Mouse (Mus musculus) pancreas, adult 10 weeks (tissue): ENCODE results near the gene Capn10. TPM values are rescaled to one million over a fixed set of nuclear protein-coding genes. Genes with fewer than 3 reads are reported as not detected.

Experiments
- polyA plus RNA-seq: library from polyadenylated mRNA; stranded (reverse); fragments of 350-450 nt; fragmentation: Illumina TruSeq; extraction: RNeasy Lipid Tissue Mini Kit (QIAGEN cat#74804); gene quantifications from one replicate; pipeline ENCODE4 v1.2.3, GENCODE M21; 2015; ENCODE audit warnings: low read depth, low replicate concordance; ENCODE audit not compliant: insufficient read depth

Capn10 gene
- polyA plus RNA-seq, result 6.3 TPM

DNA sequence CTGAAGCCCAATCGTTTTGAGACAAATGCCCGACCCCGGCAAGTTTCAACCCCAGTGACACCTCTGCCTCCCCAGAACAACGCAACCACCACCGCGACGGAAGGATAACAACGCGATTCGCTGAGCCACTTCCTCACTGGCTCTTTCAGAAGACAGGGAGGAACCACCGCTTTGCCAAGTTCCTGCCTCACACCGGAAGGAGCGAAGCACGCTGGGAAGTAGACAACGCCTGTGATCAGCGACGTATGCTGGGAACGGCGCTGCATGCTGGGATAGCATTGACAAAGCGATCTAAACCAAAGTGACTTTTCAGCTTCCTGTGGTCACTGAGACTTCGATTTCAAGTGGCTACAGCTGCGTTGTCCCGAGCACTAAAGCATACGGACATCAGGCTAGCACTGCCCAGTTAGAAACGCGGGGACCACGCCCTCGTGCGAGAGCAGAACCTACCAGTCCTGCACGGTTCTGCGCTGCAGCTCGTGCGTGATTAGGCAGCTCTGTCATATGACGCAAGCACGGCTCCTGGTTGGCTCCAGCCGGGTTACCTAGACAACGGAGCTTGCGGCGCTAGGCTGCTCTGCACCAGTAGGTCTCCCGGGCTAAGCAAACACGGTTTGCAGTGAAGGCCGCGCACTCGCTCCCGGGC is at the start of gene Capn10:
Gene Capn10, plus strand, starts transcription at position 195 of the 646 bp plus-strand sequence.

GRCm38 (mm10) chr1:92902786-92903185 is 31.4 kb upstream of the Capn10 start, which contains the start of gene Ankmy1:
Ankmy1 (minus strand) TSS chr1:92902906.

DNA sequence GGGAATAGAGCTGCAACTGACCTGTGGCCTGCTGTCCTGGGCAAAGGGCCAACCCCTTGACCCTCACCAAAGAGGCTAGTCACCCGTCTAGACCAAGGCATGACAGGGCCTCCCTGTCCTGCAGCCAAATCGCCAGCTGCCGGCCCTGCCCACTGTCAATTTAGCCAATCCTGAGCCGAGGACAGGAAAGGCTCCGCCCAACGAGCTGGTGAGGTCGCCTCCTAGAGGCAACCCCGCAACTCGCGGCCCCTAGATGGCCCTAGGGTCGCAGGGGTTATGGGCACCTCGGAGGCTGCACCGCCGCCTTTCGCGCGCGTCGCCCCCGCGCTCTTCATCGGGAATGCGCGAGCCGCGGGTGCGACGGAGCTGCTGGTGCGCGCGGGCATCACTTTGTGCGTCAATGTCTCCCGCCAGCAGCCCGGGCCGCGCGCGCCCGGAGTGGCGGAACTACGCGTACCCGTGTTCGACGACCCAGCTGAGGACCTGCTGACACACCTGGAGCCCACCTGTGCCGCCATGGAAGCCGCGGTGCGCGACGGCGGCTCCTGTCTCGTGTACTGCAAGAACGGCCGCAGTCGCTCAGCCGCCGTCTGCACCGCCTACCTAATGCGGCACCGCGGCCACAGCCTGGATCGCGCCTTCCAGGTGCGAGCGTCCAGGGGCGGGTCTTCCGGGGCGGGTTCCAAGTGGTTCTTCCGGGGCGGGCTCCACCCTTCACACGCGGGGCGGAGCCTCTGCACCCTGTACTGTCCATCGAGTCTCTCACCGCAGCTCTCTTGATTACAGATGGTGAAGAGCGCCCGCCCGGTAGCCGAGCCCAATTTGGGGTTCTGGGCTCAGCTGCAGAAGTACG is 27.2 kb upstream of the Capn10 start, which contains the start of gene Dusp28:
Gene Dusp28, plus strand, starts transcription at position 203 of the 853 bp plus-strand sequence.

GRCm38 (mm10) chr1:92910239-92910885 is 23.8 kb upstream of the Capn10 start, which contains the start of gene Rnpepl1:
Rnpepl1 (plus strand) TSS chr1:92910783.

DNA sequence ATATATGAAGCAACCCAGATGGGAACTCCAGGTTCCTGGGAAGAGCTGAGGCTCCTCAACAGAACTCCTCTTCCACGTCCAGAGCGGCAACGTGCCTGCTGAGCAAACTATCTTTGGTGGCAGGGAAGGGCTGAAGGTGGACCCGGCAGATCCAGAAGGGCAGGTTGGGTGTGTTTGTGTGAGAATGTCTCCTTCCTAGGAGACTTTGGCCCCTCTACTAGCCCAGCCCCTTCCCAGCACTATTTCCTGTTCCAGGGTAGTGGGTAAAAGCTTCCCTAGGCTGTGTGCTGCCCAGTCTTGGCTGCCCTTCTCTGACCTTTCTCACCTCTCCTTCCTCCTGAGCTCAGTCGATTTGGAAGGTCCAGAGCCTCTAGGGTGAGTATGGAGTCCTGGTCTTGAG is 16.4 kb downstream of the Capn10 start, which contains the start of gene Gpr35:
Gene Gpr35, plus strand, starts transcription at position 259 of the 400 bp plus-strand sequence.

Other genes starting within 250 kb of the Capn10 start
- gene Gpc1, start 102.7 kb upstream of the Capn10 start, polyA plus RNA-seq, result 2.2 TPM
- gene Ankmy1, start 31.5 kb upstream of the Capn10 start, polyA plus RNA-seq, result not detected
- gene Dusp28, start 27.4 kb upstream of the Capn10 start, polyA plus RNA-seq, result 5.2 TPM
- 38.7 TPM for gene Rnpepl1, start 23.6 kb upstream of the Capn10 start, polyA plus RNA-seq
- gene Gpr35, start 16.5 kb downstream of the Capn10 start, polyA plus RNA-seq, result 0.31 TPM
- 97.8 TPM for gene Aqp12, start 72.0 kb downstream of the Capn10 start, polyA plus RNA-seq
- 3.3 TPM for gene Kif1a, start 167.6 kb downstream of the Capn10 start, polyA plus RNA-seq
- gene Agxt, start 200.9 kb downstream of the Capn10 start, polyA plus RNA-seq, result not detected
- gene 2310007B03Rik, start 226.6 kb downstream of the Capn10 start, polyA plus RNA-seq, result not detected
- gene Crocc2, start 234.3 kb downstream of the Capn10 start, polyA plus RNA-seq, result not detected